Mouse (Mus musculus) E14TG2a.4 (cell line): ENCODE data around the gene Tas2r122.

ENCODE experiments used
- CTCF ChIP-seq: conservative IDR thresholded peaks from 2 replicates; pipeline ENCODE4 v1.5.1; 2014; ENCODE audit warnings: low read length
- NANOG ChIP-seq: IDR thresholded peaks from 2 replicates; pipeline ENCODE4 v1.6.1; 2014; ENCODE audit warnings: borderline replicate concordance, low read length, mixed read lengths

DNA sequence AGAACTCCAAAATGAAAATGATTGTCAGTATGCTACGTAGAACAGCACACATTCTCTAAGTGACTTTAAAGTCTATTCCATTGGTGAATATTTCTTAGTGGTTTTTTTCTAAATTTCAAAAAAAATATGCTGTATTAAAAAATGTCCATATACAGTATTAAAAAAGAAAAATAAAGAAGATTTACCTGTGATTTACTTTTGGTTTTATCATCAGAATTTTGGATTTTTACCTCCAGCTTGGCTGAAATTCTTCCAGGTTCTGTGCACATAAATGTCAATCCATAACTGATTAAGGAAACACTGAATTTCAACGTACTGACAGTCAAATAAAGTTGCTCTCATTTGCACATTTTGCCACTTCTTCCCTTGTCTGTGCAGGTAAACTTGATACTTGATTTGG, 26.2 kb upstream of the Tas2r122 start, which contains the start of gene Tas2r115:
- TF ChIP-seq CTCF, result no peak
- TF ChIP-seq NANOG, result no peak
